Mouse (Mus musculus) heart, postnatal 36 days (tissue): ENCODE measurements around the gene Dmrt3. TPM values are rescaled to one million over a fixed set of nuclear protein-coding genes. Genes with fewer than 3 reads are reported as not detected.

Experiments used
- DNase-seq, 2 experiments: peaks; one replicate each; pipeline ENCODE4 v3.0.0; 2021 to 2022
- intact Hi-C: fragments of 180-260 bp; cut with DNase I; formaldehyde crosslinking; loops from one replicate; pipeline ENCODE4 v1.15.1; 2025
- total RNA-seq, 2 experiments: library from RNA; stranded (reverse); gene quantifications; 2 replicates each; pipeline ENCODE4 v1.2.3; 2021

The Dmrt3 gene
- total RNA-seq, 2 experiments from 2014 or later, result not detected

- DNase-seq, result no peak
- intact Hi-C loops, result no loop called here
Measured at GRCm38 (mm10) chr19:25615889-25616288, 5.8 kb downstream of the Dmrt3 start.

DNA sequence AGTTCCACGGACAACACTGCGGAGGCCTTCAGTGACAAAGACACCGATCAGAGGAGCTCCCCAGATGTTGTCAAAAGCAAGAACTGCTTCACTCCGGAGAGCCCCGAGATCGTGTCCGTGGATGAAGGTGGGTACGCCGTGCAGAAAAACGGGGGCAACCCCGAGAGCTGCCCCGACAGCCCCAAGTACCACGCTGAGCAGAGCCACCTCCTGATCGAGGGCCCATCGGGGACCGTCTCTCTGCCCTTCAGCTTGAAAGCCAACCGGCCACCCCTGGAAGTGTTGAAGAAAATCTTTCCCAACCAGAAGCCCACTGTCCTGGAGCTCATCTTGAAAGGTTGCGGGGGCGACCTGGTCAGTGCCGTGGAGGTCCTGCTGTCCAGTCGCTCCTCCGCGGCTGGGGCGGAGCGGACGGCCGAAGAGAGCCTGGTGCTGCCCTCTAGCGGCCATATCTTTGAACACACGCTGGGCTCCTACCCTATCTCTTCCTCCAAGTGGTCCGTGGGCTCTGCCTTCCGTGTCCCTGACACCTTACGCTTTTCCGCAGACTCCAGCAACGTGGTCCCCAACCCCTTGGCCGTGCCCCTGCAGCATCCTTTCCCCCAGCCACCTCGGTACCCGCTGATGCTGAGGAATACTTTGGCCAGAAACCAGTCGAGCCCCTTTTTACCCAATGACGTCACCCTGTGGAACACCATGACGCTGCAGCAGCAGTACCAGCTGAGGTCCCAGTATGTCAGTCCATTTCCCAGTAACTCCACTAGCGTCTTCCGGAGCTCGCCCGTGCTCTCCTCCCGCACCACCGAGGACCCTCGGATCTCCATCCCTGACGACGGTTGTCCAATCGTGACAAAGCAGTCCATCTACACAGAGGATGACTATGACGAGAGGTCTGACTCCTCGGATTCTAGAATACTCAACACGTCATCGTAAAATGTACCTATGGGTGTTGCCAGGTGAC lies 12.5 kb downstream of the Dmrt3 start:
- DNase-seq, result peak; percentile 60 to 76
- intact Hi-C loops, result loop anchor here (2.0 to 10.0 kb wide), 3 partner anchors 78 to 488 kb away; no protein-coding TSS in a partner anchor

- intact Hi-C loops, result loop anchor here (10.0 kb wide), 1 partner anchor 494 kb away; no protein-coding TSS in a partner anchor
- DNase-seq, result peak; percentile 57 to 66
Measured at GRCm38 (mm10) chr19:25628490-25628889, 18.4 kb downstream of the Dmrt3 start.

DNA sequence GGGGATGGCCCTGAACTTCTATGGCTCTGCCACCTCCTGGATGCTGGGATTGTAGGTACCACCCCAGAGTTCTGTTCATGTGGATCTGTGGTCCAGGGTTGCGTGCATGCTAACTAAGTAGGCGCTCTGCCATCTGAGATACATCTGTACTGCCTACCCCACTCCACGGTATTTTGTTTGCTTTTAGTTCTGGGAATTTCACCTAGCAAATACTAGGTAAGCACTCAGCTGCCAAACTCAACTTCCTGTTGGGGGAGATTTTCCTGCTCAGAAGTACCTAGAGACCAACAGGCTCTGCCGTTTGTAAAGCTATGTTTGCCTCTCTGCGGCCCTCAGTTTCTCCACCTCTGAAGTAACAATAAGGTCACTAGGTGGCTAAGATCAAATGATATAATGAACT lies 25.0 kb downstream of the Dmrt3 start:
- intact Hi-C loops, result loop anchor here (5.0 kb wide), 1 partner anchor 678 kb away; no protein-coding TSS in a partner anchor
- no peak for DNase-seq

DNA sequence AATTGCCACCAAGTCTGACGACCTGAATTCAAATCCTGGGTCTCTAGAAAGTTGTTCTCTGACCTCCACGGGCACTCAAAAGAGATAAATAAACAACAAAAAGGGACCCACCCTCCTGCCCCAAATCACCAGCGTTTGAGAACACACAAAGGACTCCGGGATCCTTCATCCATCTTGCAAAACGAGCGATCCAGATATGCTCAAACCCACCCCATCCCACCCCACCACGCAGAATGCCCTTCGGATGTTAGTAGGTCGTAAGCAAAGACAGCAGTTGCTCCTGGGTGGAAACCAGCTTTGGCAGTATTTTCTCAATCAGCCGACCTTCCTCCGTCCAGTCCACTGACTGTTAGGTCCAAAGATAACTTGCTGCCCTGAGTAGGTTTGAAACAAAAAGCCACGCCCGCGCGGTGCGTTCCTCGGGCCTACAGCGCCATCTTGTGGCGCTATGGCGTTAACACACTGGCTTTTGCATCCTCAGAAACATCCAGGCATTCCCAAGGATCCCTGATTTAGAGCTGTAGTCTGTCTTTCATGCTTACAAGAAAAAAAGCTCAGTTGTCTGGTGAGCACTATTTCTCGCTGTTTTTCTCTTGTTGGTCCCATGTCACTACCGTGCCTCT lies 25.6 kb downstream of the Dmrt3 start:
- intact Hi-C loops, result loop anchor here (1.0 to 5.0 kb wide), 2 partner anchors 90 to 678 kb away; no protein-coding TSS in a partner anchor
- DNase-seq, result peak; percentile 49 to 64

DNA sequence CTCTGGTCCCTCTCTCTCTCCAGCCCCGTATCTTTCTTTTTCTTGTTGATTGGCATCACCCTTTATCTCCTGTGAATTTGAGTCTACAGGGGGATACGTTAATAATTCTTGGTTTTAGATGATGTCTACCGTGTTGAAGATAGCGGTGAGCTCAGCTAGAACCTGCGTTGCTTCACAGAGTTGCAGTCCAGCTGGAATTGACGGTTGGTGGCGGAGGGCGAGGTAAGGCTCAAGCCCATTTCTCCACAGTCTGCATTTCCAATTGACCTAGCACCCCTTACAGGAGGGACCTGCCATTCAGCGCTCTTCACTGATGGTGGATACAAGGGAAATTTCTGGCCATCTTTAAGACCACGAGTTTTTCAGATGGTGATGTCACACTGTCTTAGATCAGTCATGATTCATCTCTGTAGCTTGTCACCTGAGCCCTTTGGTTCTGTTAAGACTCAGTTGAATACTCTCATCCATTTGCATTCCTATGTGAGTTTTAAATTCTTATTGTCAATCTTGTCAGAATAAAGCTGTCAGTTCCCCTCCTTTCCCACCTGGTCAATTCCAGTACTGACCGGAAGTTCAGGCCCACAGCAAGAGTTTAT lies 28.8 kb downstream of the Dmrt3 start:
- DNase-seq, result no peak
- intact Hi-C loops, result loop anchor here (5.0 kb wide), 1 partner anchor 682 kb away; no protein-coding TSS in a partner anchor

- no peak for DNase-seq
- intact Hi-C loops, result no loop called here
Measured at GRCm38 (mm10) chr19:25641786-25642185, 31.7 kb downstream of the Dmrt3 start.

DNA sequence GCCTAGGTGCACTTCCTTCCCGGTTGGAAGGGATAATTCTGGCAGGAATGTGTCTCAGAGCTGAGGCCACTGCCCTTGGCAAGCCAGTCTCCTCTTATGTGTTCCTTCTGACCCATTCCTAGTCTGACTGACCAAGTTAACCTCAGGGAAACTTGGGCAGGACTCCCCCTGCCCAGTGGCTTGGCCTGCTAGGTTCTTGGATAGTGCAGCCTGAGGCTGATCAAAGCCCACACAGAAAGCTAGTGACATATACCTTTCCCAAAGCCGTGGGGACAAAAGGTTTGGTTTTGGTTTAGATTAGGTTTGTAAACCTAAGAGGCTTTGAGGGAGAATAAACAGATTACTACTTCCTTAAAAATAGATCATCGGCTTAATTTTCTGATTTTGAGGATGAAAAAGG lies 37.0 kb downstream of the Dmrt3 start:
- intact Hi-C loops, result no loop called here
- DNase-seq, result no peak

GRCm38 (mm10) chr19:25648701-25649100 lies 38.6 kb downstream of the Dmrt3 start:
- intact Hi-C loops, result no loop called here
- no peak for DNase-seq

DNA sequence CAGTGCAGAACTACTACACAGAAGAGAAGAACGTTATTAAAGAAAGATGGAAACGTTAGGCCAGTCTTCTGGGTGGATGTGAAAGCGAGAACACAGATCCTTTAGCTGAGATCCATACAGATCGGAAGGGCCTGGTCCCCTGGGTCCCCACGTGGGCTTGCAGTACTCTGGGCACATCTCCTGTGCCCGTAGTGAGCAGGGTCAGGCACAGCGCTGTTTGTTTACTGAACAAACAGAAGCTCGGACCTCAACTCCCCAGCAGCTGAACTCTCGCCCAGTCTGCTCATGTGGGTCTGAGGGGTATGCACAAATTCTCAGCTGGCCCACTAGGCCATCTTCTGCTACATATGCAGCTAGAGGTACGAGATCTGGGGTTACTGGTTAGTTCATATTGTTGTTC lies 40.4 kb downstream of the Dmrt3 start:
- no peak for DNase-seq
- intact Hi-C loops, result no loop called here

DNA sequence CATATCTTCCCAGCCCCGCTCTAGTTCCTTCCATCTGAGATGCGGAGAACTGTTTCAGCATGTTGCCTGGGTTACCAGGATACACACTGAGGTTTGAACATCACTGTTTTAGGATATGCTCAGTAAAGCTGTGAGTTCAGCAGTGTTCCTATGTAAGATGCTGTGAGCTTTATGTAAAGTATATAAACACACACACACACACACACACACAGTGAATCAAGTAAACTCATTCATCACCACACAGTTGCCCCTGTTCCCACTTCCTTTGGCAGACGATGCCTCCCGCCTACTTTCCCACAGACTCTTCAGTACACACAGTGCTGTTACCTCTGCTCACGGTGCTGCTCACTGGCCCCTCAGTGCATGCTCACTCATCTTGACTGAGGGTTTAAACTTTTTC lies 42.5 kb downstream of the Dmrt3 start:
- no peak for DNase-seq
- intact Hi-C loops, result no loop called here

GRCm38 (mm10) chr19:25654034-25654749 lies 44.1 kb downstream of the Dmrt3 start:
- DNase-seq, result no peak
- intact Hi-C loops, result no loop called here

GRCm38 (mm10) chr19:25665486-25666339 lies 55.6 kb downstream of the Dmrt3 start:
- no peak for DNase-seq
- intact Hi-C loops, result no loop called here

DNA sequence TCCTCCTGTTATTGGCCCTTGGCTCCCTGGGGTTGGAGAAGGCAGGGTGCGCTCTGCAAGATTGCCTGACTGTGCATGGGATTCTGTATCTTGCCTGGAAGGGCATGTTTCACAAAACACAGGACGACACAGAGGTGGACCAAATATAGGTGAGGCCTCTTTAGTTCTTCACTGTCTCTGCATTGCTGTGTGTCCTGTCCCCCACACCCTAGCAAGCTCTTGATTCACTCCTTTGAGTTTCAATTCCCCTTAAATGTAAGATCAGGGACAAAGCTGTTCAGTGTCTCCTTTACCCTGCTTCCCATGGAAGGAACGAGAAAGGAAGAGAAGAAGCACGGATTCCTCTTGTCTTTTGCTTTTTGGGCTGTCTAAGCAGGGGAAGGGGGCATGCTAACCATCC lies 57.7 kb downstream of the Dmrt3 start:
- intact Hi-C loops, result no loop called here
- no peak for DNase-seq

- no peak for DNase-seq
- intact Hi-C loops, result loop anchor here (5.0 kb wide), 1 partner anchor 62 kb away; no protein-coding TSS in a partner anchor
Measured at GRCm38 (mm10) chr19:25669593-25670248, 59.6 kb downstream of the Dmrt3 start.

DNA sequence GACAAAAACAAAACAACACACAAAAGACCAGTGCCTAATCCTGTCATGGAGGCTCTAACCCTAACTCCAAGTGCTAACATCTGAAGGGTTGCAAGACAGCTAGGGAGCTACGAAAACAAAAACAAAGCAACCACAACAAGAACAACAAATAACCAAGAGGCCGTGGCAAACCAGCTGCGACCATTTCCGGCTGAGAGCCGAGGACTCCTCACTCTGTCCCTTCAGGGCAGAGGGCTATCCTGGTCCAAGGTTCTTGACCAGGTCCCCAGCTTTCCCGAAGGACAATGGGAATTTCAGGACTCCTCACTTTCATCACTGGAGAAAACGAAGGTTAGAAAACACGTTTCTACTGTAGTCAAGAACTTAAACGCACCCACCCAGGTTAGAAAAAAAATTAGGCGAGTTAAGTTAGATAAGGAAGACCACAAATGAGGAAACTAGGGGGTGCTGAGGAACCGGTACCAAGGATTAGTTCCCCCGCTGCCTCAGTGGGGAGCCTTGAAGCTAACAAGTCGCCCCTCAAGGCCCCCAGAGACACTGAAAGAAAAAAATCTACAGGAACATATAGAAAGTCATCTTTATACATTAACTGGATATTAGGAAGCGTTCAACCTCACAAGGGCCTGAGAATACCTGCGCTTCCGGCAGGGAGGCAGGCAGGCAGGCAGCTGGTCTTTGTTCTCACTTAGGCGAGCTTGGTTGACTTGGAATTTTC lies 60.6 kb downstream of the Dmrt3 start:
- no peak for DNase-seq
- intact Hi-C loops, result loop anchor here (5.0 kb wide), 1 partner anchor 63 kb away; no protein-coding TSS in a partner anchor

GRCm38 (mm10) chr19:25671681-25672080 lies 61.6 kb downstream of the Dmrt3 start:
- DNase-seq, result peak in 1 of 2 experiments; percentile 6
- intact Hi-C loops, result loop anchor here (5.0 kb wide), 1 partner anchor 64 kb away; no protein-coding TSS in a partner anchor
